Mouse (Mus musculus): Measurements from ENCODE around the gene Borcs8.

Gene Borcs8

DNA sequence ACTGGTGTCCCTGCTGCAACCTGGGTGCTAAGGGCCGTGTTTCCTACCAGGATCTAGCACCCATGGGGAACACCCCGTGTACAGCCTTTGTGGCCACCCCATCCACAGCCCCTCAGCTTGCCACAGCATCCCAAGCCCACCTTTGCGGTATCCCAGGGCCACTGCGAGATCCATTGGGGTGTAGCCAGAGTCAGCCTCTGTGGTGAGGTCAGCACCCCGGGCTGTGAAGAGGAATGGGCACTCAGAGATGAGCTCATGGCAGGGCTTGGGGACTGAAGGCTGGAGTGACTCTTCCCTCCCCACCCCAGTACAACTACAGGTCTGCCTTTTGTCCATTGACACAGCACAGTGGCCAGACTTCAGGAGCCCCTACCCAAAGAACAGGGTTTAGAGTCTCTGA lies 5.2 kb upstream of the Borcs8 start:
- DNase-seq (ENCODE audit: low spot score in 2 of 2): no peak

DNA sequence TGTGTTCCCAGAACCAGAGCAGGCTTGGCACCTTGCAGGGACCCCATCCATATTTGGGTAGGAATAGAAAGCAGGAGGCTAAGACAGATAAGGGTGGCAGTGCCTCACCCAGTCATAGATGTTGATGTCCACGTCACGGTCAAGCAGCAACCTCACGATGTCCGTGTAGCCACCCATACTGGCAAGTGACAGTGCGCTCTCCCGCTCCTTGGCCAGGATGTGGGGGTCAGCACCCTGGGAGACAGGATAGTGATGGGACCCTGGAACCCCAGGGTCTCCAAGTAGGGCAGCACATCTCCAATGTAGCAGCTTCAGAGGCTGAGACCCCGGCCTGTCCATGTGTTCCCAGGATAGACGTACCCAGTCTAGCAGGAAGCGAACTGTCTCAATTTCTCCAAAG lies 4.4 kb upstream of the Borcs8 start:
- no peak for DNase-seq (ENCODE audit: low spot score in 2 of 2)

DNA sequence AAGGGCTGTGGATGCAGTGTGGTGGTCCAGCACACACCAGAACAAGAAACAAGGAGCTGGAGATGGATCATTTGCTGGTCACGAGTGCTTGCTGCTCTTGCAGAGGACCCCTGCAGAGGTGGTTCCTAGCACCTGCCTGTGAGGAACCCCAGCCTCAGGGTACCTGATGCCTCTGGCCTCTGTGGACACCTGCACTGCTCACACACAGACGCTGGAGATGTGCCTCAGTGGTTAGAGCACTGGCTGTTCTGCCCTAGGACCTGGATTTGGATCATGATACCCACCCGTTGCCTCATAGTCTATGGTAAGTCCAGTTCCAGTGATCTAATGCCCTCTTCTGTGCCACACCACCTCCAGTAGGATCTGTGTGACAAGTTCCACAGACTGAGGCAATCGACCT lies 2.7 kb upstream of the Borcs8 start:
- no peak for DNase-seq (ENCODE audit: low spot score in 2 of 2)

DNA sequence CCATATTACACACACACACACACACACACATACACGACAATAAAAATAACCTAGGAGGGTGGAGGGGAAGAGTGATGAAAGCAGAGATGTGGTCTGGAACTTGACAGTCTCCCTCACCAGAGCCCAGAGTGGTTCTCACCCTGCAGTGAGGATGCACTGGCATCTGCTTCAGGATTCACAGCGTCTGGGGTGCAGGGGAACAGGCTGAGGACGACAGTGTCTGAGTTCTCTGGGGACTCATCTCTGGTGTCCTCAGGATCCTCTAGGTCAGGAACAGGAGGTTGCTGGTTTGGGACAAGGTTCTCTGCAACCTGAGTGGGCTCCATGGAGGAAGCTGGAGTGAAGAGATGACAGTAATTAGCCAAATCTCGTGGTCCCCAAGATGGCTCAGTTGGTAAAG lies 1.4 kb upstream of the Borcs8 start:
- no peak for DNase-seq (ENCODE audit: low spot score in 2 of 2)

DNA sequence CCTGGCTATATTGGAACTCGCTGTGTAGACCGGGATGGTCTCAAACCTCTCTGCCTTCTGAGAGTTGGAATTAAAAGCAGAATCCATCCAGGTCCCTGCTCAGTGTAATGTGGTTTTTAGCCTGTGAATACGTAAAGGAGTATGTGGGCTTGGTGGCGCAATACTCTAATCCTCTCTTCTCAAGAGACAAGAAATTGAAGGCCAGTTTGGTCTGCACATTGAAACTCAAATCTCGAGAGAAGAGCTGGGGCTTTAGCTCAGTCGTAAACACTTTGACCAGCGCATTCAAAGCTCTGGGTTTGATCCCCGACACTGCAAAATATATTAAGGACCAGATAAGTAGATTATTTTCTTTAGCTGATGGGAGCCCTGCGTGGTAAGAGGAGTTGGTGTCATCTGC lies 682 bp downstream of the Borcs8 start:
- DNase-seq (ENCODE audit: low spot score in 2 of 2): no peak

DNA sequence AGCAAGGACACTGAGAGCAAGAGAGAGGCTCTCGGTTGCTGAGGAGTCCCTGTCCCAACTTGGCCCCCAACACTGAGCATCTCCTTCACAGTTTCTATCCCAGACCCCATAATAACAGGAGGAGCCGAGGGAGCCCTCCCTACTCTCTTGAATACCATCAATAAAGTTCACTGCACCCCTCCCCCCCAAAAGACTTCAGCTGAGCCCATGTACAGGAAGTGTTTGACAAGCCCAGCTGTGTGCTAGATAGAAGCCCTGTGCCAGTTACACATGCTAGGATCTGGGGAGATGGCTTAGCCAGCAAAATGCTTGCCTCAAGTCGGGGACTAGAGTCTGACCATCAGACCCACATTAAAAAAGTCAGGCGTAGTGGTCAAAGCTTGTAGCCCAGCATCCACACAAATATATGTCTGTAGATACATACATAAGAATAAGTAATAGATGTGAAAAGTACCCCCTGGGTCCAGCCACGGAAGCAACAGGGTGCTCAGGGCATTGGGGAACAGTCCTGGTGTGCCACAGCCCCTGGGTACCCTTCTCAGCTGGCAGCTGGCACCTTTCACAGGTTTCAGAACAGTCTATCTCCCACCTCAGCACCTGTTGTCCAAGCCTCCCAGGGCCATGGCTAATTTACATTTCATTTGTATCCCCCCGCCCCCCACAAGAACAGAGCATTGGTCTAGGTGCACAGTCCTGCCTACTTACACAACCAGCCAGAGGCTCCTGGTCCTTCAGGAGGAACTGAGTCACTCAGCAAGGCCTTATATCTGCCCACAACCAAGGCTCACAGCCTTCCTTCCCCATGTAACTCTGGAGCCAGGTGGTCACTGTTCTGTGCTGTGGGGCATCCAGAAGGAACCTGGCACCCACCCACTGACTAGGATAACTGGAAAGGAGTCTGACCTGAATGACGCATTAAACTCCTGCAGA lies 8.6 kb downstream of the Borcs8 start:
- no peak for DNase-seq (ENCODE audit: low spot score in 2 of 2)

DNA sequence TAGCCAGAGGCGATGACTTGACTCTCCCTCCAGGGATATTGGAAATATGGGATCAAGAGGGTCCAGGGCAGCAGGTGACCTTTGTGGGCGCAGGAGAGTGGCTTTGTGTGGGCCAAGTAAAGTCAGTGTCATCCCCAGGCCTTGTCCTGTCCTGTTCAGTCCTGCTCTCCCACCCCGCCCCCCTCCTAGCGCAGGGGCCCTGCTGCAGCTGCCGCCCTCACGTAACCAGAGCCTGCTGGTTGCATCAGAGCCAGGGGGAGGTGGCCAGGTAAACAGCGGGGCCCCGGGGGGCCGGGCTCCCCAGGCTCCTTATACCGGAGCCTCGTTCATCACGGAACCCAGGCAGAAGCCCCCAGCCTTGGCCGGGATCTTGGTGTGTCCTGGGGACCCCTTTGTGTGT lies 10.9 kb downstream of the Borcs8 start:
- no peak for DNase-seq (ENCODE audit: low spot score in 2 of 2)

DNA sequence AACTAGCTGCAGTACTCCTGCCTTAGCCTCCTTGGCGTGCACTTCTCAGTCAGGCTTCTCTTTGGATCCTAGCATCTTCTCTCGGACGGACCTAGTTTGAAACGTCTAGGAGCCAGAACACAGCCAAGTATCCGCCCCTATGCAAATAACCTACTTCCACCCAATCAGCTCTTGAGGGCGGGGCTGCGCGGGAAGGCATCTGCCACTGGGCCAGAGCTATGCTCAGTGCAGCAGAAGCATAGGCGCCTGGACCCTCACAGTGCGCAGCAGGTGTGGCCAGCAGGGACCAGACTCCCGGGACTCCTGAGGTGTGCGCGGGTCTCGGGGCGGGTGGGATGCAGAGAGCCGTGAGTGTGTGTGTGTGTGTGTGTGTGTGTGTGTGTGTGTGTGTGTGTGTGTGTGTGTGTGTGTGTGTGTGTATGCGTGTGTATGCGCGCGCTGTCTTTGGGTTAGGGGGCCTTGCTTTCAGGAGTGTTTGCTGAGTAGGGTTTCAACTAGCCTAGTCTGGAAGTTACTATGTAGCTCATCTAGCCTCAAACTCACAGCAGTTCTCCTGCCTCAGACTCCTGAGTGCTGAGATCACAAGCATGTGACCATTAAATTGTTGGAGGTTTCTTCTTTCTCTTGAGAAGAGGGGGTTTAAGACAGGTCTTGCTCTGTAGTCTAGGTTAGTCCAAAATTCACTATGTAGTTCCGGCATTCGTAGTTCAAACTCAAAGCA lies 13.4 kb downstream of the Borcs8 start:
- DNase-seq (ENCODE audit: low spot score in 2 of 2): peak in 1 of 2 experiments; percentile 63

DNA sequence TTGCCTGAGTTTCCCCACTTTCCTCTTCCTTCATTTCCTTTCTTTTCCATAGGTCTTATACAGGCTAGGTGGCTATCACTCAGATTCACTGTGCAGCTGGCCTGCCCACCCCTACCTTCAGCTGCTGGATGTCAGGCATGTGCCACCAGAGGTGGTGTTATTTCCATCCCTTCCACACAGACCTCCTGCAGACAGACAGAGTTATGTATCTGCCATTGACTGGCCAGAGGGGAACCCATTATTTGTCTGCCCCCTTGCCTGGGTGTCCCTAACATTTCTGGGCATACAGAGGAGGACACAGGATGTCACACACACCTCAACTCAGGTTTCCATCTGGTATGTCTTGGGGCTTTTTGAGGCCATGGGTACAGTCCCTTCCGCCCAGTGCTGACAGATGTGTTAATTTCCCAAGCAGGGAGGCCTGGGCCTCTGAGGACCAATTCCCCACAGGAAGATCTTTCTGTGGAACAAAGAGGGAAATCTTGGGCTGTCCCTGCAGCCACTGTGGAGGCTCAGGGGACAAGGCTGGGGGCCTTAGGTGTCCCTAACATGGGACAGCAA lies 18.0 kb downstream of the Borcs8 start:
- no peak for DNase-seq (ENCODE audit: low spot score in 2 of 2)

DNA sequence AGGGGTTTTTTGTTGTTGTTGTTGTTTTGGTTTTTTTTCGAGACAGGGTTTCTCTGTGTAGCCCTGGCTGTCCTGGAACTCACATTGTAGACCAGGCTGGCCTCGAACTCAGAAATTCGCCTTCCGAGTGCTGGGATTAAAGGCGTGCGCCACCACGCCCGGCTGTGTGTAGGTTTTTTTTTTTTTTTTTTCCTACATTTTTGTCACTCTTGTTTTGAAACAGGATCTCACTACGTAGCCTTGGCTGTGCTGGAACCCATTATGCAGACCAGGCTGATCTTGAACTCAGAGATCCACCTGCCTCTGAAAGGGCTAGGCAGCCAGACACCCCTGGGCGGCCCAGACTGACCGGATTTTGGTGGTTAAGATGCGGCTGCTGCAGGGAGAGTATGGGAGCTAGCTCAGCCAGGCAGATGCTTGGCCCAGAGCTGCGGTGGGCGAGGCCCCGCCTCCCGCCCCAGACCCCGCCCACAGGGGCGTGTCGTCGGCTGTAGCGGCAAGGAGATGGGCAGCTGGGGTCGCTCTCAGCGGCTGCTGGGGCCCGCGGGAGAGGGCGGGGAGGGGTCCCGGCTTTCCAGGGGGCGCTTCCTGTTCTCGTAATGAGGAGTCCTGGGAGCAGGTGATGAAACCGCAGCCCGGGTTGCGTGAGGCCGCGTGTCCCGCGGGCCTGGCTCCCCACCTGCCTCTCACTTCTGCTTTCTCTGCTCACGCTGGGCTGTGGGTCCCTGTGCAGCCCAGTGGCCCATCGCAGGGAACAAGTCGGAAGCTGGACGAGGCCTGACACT lies 19.0 kb downstream of the Borcs8 start:
- peak; percentile 44 to 72 for DNase-seq (ENCODE audit: low spot score in 2 of 2)

DNA sequence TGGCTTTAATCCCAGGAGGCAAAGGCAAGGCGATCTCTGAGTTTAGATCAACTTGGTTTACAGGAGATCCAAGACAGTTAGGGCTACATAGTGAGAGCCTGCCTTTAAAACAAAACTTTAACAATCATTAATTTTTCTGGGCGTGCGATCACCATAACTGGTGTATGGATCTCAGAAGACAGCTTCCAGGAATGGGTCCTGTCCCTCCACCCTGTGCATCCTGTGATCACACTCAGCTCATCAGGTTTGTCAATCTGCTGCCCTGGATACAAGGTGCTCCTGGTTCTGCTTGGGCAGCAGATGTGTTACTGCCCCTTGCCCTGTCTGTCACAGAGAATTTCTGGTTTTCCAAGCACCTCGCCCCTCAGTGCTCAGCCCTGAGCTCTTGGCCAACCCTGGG lies 19.9 kb downstream of the Borcs8 start:
- DNase-seq (ENCODE audit: low spot score in 2 of 2): no peak

DNA sequence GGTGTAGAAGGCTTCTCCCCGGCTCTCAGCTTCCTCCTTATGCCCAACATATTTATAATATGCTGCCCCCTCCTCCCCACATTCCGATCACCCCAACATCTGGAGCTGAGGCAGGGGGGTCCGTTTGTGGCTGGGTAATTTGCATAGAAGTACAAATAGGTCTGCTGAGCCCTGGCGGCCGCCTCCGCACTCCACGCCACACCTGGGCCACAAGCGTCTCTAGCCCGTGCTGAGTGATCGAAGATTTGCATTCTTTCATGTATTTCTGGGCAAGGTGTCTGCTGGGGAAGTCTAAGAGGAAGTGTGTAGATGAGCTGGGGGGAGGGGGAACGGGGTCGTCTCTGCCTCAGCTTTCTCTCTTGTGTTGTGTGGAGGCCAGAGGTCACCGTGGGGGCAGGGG lies 20.7 kb downstream of the Borcs8 start:
- DNase-seq (ENCODE audit: low spot score in 2 of 2): no peak

DNA sequence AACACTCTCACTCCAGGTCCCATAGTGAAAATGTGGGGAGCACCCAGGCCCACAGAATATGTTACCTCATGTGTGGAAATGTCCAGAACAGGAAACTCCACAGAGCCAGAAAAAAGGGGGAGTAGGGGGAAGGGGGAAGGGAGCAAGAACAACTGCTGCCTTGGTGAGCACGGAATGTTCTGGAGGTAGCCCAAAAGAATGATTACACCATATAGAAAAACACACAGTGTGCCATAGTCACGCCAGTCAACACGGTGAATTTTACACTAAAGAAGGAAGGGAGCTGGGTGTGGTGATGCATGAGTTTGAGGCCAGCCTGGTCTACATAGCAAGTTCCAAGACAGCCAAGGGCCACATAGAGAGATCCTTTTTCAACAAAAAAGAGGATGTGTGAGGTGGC lies 24.0 kb downstream of the Borcs8 start:
- no peak for DNase-seq (ENCODE audit: low spot score in 2 of 2)

DNA sequence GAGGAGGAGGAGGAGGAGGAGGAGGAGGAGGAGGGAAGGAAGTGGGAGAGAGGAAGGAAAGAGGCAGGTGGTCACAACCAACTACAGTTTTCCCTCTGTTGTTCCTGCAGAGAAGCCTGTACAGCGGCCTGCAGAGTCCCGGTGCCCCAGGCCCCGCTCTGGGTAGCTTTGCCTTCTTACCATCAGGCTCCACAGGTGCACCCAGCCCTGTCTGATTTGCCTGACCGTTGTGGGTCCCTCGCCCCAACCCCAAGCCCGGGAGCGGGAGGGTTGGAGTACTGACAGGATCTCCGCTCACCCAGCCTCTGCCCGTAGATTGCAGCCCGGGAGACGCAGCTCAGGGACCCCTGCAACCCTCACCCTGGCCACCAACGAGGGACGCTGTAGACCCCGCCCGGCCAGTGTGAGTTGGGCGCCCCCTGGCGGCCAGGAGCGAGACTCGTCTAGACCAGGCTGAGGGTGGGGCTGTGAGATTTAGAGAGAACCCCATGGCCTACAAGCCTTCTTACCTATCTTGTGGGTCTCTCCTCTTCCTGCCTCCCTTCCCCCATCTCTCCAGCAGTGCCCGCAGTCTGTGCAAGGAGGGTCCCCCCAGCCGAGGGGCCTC lies 27.3 kb downstream of the Borcs8 start:
- peak; percentile 62 to 82 for DNase-seq (ENCODE audit: low spot score in 2 of 2)

DNA sequence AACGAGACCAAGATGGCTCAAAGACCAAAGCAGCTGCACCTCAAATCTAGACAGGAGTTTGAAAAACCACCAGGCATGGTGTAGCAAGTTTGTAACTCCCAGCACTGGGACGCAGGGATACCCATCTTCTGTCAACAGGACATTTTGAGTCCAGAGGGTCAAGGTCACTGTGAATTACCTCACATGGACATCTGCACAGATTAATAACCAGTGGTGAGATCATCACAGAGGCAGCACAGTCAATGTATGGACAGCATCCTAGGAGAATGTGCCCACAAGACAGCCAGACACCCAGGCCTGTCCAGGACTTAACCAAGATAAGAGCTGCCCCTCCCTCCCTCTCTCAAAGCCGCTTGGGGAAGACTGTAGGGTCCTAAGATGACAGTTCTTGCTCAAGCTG lies 30.8 kb downstream of the Borcs8 start:
- no peak for DNase-seq (ENCODE audit: low spot score in 2 of 2)

DNA sequence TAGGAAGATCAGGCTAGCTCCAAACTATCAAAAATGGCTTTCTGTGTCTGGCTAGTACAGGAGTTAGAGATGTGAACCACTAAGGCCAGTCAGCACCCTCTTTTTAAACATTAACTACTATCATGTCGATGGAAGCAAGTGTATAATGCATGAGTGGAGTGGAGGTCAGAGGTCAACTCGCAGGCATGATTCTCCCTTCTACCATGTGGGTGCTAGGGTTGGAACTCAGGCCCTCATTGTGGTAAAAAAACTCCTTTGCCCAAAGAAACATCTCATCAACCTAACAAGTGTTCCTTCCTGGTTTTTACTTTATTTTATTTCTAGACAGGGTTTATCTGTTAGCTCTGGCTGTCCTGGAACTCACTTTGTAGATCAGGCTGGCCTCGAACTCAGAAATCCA lies 31.4 kb downstream of the Borcs8 start:
- no peak for DNase-seq (ENCODE audit: low spot score in 2 of 2)

DNA sequence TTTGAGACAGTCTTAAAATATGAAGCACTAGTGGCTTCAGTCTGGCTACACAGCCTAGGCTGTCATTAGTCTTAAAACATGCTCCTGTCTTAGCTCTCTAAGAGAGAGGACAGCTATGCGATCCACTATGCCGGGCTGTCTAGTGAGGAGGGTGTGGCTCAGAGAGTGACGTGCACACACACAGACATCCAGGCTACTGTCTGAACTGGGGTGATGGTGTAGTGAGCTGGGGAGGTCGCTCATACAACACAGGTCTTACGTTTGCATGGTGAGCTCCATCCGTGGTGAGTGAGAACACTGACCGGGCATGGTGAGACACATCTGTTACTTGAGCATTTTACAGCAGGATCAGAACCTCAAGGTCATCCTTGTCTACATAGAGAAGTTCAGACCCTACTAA lies 31.9 kb downstream of the Borcs8 start:
- no peak for DNase-seq (ENCODE audit: low spot score in 2 of 2)

DNA sequence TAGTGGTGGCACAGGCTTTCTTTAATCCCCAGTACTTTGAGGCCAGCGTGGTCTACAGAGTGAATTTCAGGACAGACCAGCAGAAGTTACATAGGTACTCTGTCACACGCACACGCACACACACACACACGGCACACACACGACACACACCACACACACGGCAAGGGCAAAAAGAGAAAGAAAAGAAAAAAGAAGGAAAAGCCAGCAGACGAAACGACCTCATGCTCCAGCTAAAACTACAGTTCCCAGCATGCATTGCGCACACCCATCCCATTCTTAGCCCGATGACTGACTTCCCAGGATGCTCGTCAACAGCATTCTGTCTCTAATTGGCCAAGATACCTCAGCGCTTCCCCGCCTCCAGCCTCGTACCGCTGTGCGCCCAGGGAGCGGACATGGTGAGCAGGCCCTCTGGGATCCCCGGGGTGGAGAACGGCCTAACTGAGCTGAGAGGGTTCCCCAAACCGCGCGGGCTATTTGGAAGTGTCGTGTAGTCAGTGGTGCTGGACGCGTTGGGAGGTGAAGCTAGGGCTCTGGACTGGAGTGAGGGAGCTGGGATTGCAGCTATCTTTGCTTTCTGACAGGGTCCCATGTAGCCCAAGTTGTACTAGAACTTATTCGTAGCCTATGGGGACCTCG lies 32.9 kb downstream of the Borcs8 start, which contains the start of gene Tmem161a:
Tmem161a (plus strand) TSS at position 314 of the 639 bp plus-strand sequence.
- DNase-seq (ENCODE audit: low spot score in 2 of 2): peak; percentile 56 to 83

DNA sequence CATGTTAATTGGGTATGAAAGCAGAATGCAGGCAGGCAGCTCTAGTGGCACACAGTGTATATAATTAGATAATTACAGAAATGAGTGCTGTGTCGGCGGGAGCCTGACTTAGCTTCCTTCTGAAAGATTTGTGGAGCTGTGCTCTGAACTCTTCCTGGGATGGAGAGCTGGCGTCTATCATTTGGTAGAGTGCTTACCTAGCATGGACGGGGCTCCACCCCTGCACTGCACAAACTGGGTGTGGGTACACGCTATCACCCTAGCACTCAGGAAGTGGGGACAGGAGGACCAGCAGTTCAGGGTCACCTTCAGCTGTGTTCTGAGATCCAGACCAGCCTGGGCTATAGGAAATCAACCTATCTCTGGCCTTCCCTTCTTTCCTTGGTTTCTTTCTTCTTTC lies 34.0 kb downstream of the Borcs8 start:
- DNase-seq (ENCODE audit: low spot score in 2 of 2): no peak

DNA sequence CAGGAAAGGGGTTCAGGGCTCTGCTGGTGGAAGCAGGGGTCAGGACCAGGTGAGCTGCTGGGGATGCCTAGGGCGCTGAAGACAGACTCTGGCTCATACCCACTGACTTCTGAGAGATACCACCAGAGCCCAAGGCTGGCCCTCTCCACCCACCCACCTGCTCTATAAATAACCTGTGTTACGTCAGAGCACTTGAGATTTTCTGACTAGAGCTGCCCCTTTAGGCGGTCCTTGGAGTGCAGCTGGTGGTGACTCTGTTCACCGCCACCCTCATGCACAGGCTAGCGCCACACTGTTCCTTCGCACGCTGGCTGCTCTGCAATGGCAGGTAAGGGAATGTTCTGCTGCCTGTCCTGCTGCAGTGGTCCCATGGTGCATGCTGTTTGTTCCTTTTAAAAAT lies 34.8 kb downstream of the Borcs8 start:
- no peak for DNase-seq (ENCODE audit: low spot score in 2 of 2)

DNA sequence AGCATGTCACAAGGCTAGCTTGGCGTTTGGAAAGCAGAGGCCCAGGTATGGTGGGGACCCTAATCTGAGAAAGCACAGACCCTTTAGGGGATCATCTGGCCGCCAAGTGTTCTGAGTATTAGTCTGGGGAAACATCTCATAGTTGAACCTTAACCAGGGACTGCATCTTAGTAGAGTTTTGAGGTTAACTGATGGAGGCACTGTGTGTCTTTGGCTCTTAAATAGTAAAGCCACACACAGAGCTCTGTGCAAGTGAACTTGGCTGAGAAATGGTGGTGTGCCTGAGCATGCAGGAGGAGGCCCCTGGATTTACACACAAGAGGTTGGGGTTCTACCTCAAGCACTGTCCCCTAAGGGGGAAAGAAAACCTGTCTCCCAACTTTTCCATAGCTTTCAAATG lies 38.9 kb downstream of the Borcs8 start:
- DNase-seq (ENCODE audit: low spot score in 2 of 2): no peak
